Mouse (Mus musculus) olfactory bulb, adult 2 months (tissue): ENCODE results near the gene Rtf2.

Source experiments
- CTCF ChIP-seq: fragments of 200-500 bp; IDR thresholded peaks from 2 replicates; pipeline ENCODE4 v1.5.1; 2012; ENCODE audit warnings: low read depth, mild to moderate bottlenecking, low read length, moderate library complexity; ENCODE audit not compliant: insufficient read depth
- POLR2A ChIP-seq: fragments of 200-500 bp; IDR thresholded peaks from 2 replicates; pipeline ENCODE4 v1.6.1; 2012; ENCODE audit warnings: mild to moderate bottlenecking, low read depth, low read length, moderate library complexity; ENCODE audit not compliant: insufficient read depth

GRCm38 (mm10) chr2:172474970-172475369 is 34.6 kb downstream of the Rtf2 start:
- TF ChIP-seq CTCF (no peak), POLR2A (no peak)
